Mouse (Mus musculus): Measurements from ENCODE around the gene Plekha8. TPM values are rescaled to one million over a fixed set of nuclear protein-coding genes. Genes with fewer than 3 reads are reported as not detected.

Gene Plekha8
- polyA plus RNA-seq, 1 experiment from 2014 or later: 12.2 TPM

DNA sequence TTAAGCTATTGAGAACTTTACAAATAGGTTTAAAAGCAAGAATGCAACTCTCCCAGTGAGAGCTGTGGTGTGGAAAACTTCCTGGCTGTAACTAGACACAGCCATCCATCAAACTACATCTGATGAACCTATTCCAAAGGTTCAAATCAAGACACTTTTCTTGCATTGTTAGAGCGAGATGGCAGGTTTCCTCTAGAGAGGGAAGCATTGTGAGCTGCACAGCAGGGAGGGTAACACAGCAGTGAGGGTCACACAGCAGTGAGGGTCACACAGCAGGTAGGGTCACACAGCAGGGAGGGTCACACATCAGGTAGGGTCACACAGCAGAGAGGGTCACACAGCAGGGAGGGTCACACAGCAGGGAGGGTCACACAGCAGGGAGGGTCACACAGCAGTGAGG, 6.7 kb upstream of the Plekha8 start:
- Histone ChIP-seq H3K9ac (replicated peaks) (no peak overlapping the region), H3K27me3 (no peaks in the 10 kb centered on the region), H3K4me2 (replicated peaks) (no peak overlapping the region), H3K36me3 (no peaks in the 10 kb centered on the region), H3K4me3 (replicated peaks) (no peak overlapping the region), H3K4me1 (replicated peaks) (peaks cover 11% of the 10 kb centered on the region), H3K9me3 (no peaks in the 10 kb centered on the region), H3K27ac (no peak overlapping the region)
- WGBS: 37% methylated on average over 1 of the region's 1 CpGs
- ATAC-seq: no peak

DNA sequence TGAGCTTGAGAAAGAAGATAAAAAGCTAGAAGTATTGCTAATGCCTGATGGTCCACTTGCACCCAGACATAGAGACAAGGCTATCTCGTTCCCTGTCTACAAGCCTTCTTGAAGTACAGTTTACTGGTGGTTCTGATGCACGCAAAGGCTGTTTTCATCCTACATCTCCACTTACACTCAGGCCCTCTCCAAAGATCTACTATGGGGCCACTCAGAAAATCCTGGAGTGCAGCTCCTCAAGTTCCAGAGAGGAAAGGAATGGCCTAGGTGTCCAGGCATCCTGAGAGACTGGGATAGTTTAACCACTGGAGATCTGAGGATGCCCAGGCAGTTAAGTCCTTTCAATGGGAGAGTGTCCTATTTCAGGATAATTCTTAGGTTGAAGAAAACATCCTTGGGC, 4.2 kb upstream of the Plekha8 start:
- 95% methylated on average over 2 of the region's 2 CpGs for WGBS
- ATAC-seq: no peak
- no peak overlapping the region for H3K4me3 ChIP-seq (replicated peaks)
- no peak overlapping the region for H3K27ac ChIP-seq
- H3K9me3 ChIP-seq: no peaks in the 10 kb centered on the region
- H3K9ac ChIP-seq (replicated peaks): no peak overlapping the region
- H3K4me2 ChIP-seq (replicated peaks): no peak overlapping the region
- no peaks in the 10 kb centered on the region for H3K27me3 ChIP-seq
- no peaks in the 10 kb centered on the region for H3K36me3 ChIP-seq
- H3K4me1 ChIP-seq (replicated peaks): peaks cover 18% of the 10 kb centered on the region

DNA sequence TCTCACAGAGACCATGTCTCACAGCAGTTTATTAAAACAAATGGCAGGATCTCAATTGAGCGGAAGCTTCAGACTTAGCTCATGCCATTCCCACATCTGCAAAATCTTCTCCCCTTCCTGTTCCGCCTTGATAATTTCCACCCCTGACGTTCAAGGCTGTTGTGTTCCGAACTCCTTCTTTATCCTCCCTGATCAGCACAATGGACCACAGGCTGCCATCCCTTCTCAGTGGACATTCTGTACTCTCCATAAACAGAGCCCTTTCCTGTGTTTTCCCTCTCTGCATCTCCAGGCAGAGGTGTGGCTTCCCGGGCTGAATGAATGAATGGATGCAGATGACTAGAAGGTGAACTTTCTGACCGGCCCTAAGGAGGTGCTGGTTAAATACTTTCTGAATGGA, 3.1 kb upstream of the Plekha8 start:
- WGBS: 49% methylated on average over 6 of the region's 6 CpGs
- Histone ChIP-seq H3K27ac (no peak overlapping the region), H3K27me3 (no peaks in the 10 kb centered on the region), H3K4me3 (replicated peaks) (no peak overlapping the region), H3K4me1 (replicated peaks) (peaks cover 29% of the 10 kb centered on the region), H3K9ac (replicated peaks) (no peak overlapping the region), H3K9me3 (no peaks in the 10 kb centered on the region), H3K4me2 (replicated peaks) (peak overlapping the region; percentile 38), H3K36me3 (no peaks in the 10 kb centered on the region)
- no peak for ATAC-seq

DNA sequence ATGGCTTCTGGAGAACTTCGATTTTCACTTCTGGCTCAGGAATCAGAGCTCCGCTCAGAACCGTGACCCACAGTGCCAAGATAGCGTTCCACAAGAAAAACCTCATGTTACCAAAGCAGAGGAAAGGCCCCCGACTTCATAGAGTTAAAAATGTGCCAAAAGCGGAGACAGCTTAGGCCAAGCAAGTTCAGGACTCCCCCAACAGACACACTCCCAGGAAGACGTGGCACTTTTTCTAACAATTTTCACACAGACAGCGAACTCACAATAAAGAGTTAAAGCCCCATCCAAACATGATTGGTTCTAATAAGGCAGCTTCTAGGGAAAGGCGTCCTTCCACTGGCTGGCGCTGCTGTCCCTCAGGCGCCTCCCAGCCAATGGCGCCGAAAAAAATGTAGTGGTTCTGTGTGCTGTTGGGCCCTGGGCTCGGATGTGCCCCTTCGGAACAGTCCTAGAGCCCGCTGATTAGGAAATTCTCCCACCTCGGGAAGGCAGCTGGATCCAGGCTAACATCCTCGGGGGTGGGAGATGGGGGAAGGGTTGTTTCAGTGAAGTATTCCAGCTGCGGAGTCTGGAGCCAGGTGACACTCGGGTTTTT, 1.9 kb upstream of the Plekha8 start:
- Histone ChIP-seq H3K4me1 (replicated peaks) (peaks cover 39% of the 10 kb centered on the region), H3K4me3 (replicated peaks) (peak overlapping the region; percentile 53), H3K9me3 (no peaks in the 10 kb centered on the region), H3K27ac (peak overlapping the region; percentile 45), H3K27me3 (no peaks in the 10 kb centered on the region), H3K36me3 (no peaks in the 10 kb centered on the region), H3K4me2 (replicated peaks) (peak overlapping the region; percentile 67), H3K9ac (replicated peaks) (peak overlapping the region; percentile 65)
- ATAC-seq: peak; percentile 89
- under 1% methylated on average over 20 of the region's 20 CpGs for WGBS

DNA sequence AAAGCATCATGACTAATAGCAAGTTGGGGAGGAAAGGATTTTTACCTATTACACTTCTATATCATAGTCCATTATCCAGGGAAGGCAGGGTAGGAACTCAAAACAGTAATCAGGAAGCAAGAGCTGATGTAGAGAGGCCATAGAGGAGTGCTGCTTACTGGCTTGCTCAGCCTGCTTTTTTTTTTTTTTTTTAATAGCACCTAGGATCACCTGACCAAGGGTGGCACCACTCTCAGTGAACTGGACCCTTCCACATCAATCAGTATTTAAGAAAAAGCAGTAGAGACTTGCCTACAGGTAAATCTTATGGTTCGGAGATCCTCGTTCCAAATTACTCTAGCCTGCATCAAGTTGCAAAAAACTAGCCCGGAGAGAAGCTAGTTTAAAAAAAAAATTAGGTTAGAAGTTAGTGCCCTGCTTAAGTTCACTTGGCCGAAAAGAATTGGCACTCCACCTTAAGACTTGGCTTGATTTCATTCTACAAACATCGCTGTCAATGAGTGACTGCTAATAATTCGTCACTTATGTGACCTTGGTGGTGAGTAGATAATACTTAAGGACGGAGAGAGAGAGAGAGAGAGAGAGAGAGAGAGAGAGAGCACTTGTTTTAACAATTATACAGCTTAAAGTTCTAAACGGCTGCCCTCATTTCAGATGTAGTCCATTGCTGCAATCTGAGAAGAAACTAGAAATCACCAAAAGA, 994 bp upstream of the Plekha8 start:
- H3K9me3 ChIP-seq: no peaks in the 10 kb centered on the region
- peaks cover 44% of the 10 kb centered on the region for H3K4me1 ChIP-seq (replicated peaks)
- H3K9ac ChIP-seq (replicated peaks): no peak overlapping the region
- H3K4me3 ChIP-seq (replicated peaks): peak overlapping the region; percentile 53
- WGBS: 61% methylated on average over 8 of the region's 8 CpGs
- no peak overlapping the region for H3K27ac ChIP-seq
- peak overlapping the region; percentile 67 for H3K4me2 ChIP-seq (replicated peaks)
- no peaks in the 10 kb centered on the region for H3K36me3 ChIP-seq
- no peaks in the 10 kb centered on the region for H3K27me3 ChIP-seq
- ATAC-seq: no peak

DNA sequence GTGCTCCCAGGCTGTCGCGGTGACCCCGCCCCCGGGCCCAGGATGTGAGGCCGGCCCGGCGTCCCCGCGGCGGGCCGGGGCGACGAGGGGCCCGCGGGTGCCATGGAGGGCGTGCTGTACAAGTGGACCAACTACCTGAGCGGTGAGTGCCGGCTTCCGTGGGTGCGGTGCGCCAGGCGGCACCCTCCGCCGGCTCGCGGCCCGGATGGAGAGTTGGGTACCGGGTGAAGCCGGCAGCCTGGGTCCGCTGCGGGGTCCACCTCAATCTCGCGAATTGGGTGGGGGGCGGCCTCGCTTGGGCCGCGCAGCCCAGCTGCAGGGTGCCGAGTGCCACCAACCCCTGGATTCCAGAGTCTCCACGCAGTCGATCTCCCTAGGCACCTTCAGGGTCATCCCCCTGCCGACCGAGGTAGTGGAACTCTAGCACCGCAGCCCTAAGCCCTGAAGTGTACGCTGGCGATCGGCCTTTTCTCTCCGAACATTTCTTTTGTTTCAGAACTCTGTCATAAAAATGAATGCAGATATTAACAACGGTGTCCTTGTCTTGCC, 493 bp downstream of the Plekha8 start:
- peak overlapping the region; percentile 89 for H3K4me3 ChIP-seq (replicated peaks)
- no peaks in the 10 kb centered on the region for H3K27me3 ChIP-seq
- H3K27ac ChIP-seq: peak overlapping the region; percentile 78
- peaks cover 44% of the 10 kb centered on the region for H3K4me1 ChIP-seq (replicated peaks)
- H3K36me3 ChIP-seq: no peaks in the 10 kb centered on the region
- no peak; the same call in 1 of the 2 replicates for ATAC-seq
- H3K9ac ChIP-seq (replicated peaks): peak overlapping the region; percentile 89
- under 1% methylated on average over 45 of the region's 48 CpGs for WGBS
- no peaks in the 10 kb centered on the region for H3K9me3 ChIP-seq
- H3K4me2 ChIP-seq (replicated peaks): peak overlapping the region; percentile 69

DNA sequence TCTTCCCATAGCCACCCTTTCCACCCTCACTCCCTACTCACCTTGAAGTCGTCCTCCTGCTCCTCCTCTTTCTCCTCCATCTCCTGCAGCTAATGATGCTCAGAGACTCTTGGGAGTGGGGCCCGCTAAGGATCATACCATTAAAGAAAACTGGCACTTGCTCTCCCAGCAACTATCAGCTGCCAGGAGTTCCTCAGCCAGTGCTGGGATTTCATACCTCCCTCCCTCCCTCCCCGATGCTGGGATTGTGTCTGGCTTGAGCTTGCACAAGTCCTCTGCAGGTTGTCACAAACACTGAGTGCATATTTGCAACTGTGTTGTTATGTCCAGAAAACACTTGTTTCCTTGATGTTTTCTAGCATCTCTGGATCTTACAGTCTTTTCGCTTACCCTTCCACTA, 2.3 kb downstream of the Plekha8 start, which contains the start of gene Fkbp14:
Fkbp14 (minus strand) TSS at position 101 of the 400 bp plus-strand sequence.
- Histone ChIP-seq H3K4me3 (replicated peaks) (peak within 1 kb of the TSS; percentile 89), H3K9me3 (no peaks in the 10 kb centered on the region), H3K36me3 (no peaks in the 10 kb centered on the region), H3K27ac (no peak within 1 kb of the TSS), H3K27me3 (no peaks in the 10 kb centered on the region), H3K4me1 (replicated peaks) (peaks cover 37% of the 10 kb centered on the region), H3K4me2 (replicated peaks) (peak within 1 kb of the TSS; percentile 69), H3K9ac (replicated peaks) (no peak within 1 kb of the TSS)
- 82% methylated on average over 4 of the region's 4 CpGs for WGBS
- ATAC-seq: no peak

DNA sequence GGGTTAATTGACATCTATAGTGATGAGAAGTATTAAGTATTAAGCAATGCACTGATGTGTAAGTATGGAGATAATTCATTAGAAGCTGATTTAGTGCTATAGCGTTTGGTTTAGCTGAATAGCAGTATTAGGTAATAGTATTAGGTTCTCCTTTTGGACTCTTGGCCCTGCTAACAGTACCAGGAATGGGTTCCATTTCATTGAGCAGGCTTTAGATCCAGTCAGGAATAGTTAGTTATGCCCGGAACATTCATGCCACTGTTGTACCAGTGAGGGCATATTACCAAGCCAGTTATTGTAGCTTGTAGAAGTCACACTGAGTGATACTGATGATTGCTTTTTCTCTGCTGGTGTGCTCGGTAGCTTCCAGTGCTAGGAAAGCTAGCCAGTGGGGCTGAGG, 2.8 kb downstream of the Plekha8 start:
- peaks cover 34% of the 10 kb centered on the region for H3K4me1 ChIP-seq (replicated peaks)
- ATAC-seq: no peak
- H3K27ac ChIP-seq: no peak overlapping the region
- H3K4me3 ChIP-seq (replicated peaks): no peak overlapping the region
- no peak overlapping the region for H3K9ac ChIP-seq (replicated peaks)
- 90% methylated on average over 3 of the region's 3 CpGs for WGBS
- H3K27me3 ChIP-seq: no peaks in the 10 kb centered on the region
- no peak overlapping the region for H3K4me2 ChIP-seq (replicated peaks)
- H3K36me3 ChIP-seq: no peaks in the 10 kb centered on the region
- H3K9me3 ChIP-seq: no peaks in the 10 kb centered on the region

DNA sequence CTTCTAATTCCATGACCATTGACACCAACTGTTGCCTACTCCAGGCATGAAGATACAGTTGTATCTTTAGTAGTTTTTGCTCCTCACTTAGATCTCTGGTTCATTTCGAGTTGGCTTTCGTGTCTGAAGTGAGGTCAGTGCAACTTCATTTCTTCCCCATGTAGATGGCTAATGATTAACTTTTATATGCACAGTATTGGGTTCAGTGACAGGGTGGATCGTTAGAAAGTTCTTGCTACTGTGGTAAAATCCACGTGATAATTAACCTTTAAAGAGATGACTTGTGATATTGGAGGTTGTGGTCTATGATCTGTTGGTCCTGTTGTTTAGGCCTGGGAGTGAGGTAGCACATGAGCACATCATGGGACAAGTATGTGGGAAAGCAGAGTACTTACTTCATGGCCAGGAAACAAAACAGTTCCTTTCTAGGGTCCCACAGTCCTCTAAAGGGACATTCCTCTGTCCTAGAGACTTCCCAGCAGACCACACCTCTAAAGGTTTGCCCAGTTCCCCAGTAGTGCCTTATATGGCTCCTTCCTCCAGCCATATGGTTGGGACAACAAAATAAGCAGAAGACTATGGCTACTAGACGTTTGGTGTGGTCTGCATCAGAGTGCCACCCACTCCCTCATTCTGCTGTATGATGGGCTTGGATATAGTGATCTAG, 5.9 kb downstream of the Plekha8 start:
- Histone ChIP-seq H3K9me3 (no peaks in the 10 kb centered on the region), H3K4me3 (replicated peaks) (no peak overlapping the region), H3K4me1 (replicated peaks) (peaks cover 27% of the 10 kb centered on the region), H3K27me3 (no peaks in the 10 kb centered on the region), H3K9ac (replicated peaks) (no peak overlapping the region), H3K27ac (no peak overlapping the region), H3K4me2 (replicated peaks) (no peak overlapping the region), H3K36me3 (no peaks in the 10 kb centered on the region)
- ATAC-seq: no peak
- 88% methylated on average over 5 of the region's 5 CpGs for WGBS

DNA sequence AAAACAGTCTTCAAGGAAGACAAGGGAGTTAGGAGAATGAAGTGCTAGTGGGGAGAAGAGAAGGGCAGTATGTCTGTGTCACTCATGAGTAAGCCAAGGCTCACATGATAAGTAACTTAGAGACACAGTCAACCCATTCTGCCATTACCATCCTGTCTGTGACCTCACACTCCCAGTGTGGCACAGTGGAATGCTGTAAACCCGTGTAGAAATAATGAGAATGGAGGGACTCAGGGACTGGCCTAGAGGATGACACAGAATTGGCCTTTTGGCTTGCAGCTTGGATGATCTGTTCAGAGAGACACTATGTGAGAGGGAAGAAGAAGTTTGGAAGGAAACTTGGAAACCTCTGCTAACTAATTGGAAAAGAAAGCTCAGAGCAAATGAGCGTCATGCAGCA, 8.0 kb downstream of the Plekha8 start:
- no peaks in the 10 kb centered on the region for H3K36me3 ChIP-seq
- no peak for ATAC-seq
- H3K27ac ChIP-seq: no peak overlapping the region
- no peak overlapping the region for H3K9ac ChIP-seq (replicated peaks)
- no peaks in the 10 kb centered on the region for H3K9me3 ChIP-seq
- no peaks in the 10 kb centered on the region for H3K27me3 ChIP-seq
- no peak overlapping the region for H3K4me3 ChIP-seq (replicated peaks)
- H3K4me2 ChIP-seq (replicated peaks): no peak overlapping the region
- 93% methylated on average over 2 of the region's 2 CpGs for WGBS
- peaks cover 7% of the 10 kb centered on the region; the same call in 1 of the 2 replicates for H3K4me1 ChIP-seq (replicated peaks)

DNA sequence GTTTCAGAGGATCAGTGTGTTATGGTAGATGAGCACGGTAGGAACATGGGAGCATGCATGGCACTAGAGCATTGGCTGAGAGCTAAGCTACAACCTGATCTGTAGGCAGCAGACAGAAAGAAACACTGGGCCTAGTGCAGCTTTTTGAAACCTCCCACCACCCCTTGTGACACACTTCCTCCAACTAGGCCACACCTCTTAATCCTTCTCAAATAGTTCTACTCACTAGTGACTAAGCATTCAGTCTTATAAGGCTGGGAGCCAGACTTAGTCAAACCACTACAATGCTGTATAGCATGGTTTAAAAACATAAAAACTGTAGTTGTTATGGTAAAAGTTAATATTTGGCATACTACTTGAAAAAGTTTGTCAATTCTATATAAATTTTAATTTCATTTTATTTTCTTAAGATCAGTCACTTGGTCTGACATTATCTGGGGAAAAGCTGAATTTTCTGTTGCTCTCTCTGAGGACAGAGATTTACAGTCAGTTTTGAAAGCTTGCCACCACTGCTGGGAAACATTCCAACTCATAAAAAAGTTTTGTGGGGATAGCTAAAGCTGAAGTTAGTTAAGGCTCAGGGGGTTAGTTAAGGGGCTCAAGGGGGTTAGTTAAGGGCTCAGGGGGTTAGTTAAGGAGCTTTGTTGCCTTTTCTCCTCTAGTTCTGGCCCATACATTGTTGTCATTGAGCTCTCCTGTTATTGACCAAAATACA, 9.2 kb downstream of the Plekha8 start:
- Histone ChIP-seq H3K9me3 (peaks cover 4% of the 10 kb centered on the region; the same call in 1 of the 2 replicates), H3K9ac (replicated peaks) (no peak overlapping the region), H3K27me3 (no peaks in the 10 kb centered on the region), H3K4me3 (replicated peaks) (no peak overlapping the region), H3K4me2 (replicated peaks) (no peak overlapping the region), H3K27ac (no peak overlapping the region), H3K4me1 (replicated peaks) (peaks cover 2% of the 10 kb centered on the region; the same call in 1 of the 2 replicates), H3K36me3 (peaks cover 10% of the 10 kb centered on the region)
- ATAC-seq: no peak
- 98% methylated on average over 1 of the region's 1 CpGs for WGBS

Measured in midbrain, embryonic 13.5 days (tissue).